Mouse (Mus musculus): ENCODE results near the gene Kctd3. TPM values are rescaled to one million over a fixed set of nuclear protein-coding genes. Genes with fewer than 3 reads are reported as not detected.

The Kctd3 gene
- polyA plus RNA-seq, 1 experiment from 2014 or later, result 53.9 TPM

GRCm38 (mm10) chr1:189001815-189002214 is 5.8 kb downstream of the Kctd3 start:
- H3K9me3 ChIP-seq (ENCODE audit: control insufficient read depth, low read length), result no peaks in the 10 kb centered on the region
- DNase-seq (no peak), ATAC-seq (ENCODE audit: low FRiP score, low TSS enrichment) (no peak)
- no peak overlapping the region for H3K4me2 ChIP-seq (ENCODE audit: low read length)
- no peak overlapping the region for H3K4me3 ChIP-seq (replicated peaks; ENCODE audit: low read depth, low read length)
- H3K9ac ChIP-seq (replicated peaks; ENCODE audit: low read length), result no peak overlapping the region
- H3K27ac ChIP-seq (replicated peaks; ENCODE audit: low read depth, low read length), result no peak overlapping the region
- 93% methylated on average over 12 of the region's 12 CpGs for WGBS
- no peaks in the 10 kb centered on the region for H3K27me3 ChIP-seq (ENCODE audit: control insufficient read depth, insufficient read depth, low read length)
- H3K4me1 ChIP-seq (ENCODE audit: control insufficient read depth, insufficient read depth, low read length), result peaks cover 20% of the 10 kb centered on the region
- H3K36me3 ChIP-seq (ENCODE audit: control insufficient read depth, insufficient read depth, low read length), result peaks cover 36% of the 10 kb centered on the region

- Histone ChIP-seq H3K4me2 (ENCODE audit: low read length) (no peak overlapping the region), H3K9me3 (ENCODE audit: control insufficient read depth, low read length) (no peaks in the 10 kb centered on the region), H3K4me1 (ENCODE audit: control insufficient read depth, insufficient read depth, low read length) (peaks cover 7% of the 10 kb centered on the region; the same call in 1 of the 2 replicates), H3K36me3 (ENCODE audit: control insufficient read depth, insufficient read depth, low read length) (peaks cover 55% of the 10 kb centered on the region), H3K9ac (replicated peaks; ENCODE audit: low read length) (no peak overlapping the region), H3K27me3 (ENCODE audit: control insufficient read depth, insufficient read depth, low read length) (no peaks in the 10 kb centered on the region), H3K4me3 (replicated peaks; ENCODE audit: low read depth, low read length) (no peak overlapping the region), H3K27ac (replicated peaks; ENCODE audit: low read depth, low read length) (no peak overlapping the region)
- 92% methylated on average over 10 of the region's 10 CpGs for WGBS
- no peak for ATAC-seq (ENCODE audit: low FRiP score, low TSS enrichment)
- no peak for DNase-seq
These were observed 7.7 kb downstream of the Kctd3 start for GRCm38 (mm10) chr1:188999981-189000380.

GRCm38 (mm10) chr1:188997921-188998320 is 9.7 kb downstream of the Kctd3 start:
- 96% methylated on average over 3 of the region's 3 CpGs for WGBS
- DNase-seq, result no peak
- no peak overlapping the region for H3K4me2 ChIP-seq (ENCODE audit: low read length)
- H3K36me3 ChIP-seq (ENCODE audit: control insufficient read depth, insufficient read depth, low read length), result peaks cover 61% of the 10 kb centered on the region
- no peak overlapping the region for H3K9ac ChIP-seq (replicated peaks; ENCODE audit: low read length)
- no peaks in the 10 kb centered on the region for H3K27me3 ChIP-seq (ENCODE audit: control insufficient read depth, insufficient read depth, low read length)
- H3K4me1 ChIP-seq (ENCODE audit: control insufficient read depth, insufficient read depth, low read length), result no peaks in the 10 kb centered on the region
- no peak overlapping the region for H3K4me3 ChIP-seq (replicated peaks; ENCODE audit: low read depth, low read length)
- H3K9me3 ChIP-seq (ENCODE audit: control insufficient read depth, low read length), result no peaks in the 10 kb centered on the region
- no peak overlapping the region for H3K27ac ChIP-seq (replicated peaks; ENCODE audit: low read depth, low read length)
- ATAC-seq (ENCODE audit: low FRiP score, low TSS enrichment), result no peak

DNA sequence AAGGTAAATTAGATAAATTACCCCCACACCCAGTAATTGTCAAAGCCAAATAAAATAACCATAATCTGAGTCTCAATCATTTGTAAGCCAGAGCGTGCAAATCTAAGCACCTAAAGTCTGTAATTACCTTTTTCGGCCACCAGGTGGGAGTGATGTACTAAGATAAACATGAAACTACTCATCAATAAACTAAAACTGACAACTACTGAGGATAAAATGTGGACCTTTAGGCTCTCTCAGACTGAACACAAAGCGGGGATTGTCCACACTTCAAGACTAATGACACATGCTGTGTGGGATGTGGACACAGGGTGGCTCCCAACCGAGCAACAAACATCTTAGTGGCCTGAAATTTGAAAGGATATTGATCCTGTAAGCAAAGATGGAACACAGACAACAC is 14.4 kb downstream of the Kctd3 start:
- no peaks in the 10 kb centered on the region for H3K4me1 ChIP-seq (ENCODE audit: control insufficient read depth, insufficient read depth, low read length)
- DNase-seq, result peak; percentile 84
- no peak for ATAC-seq (ENCODE audit: low FRiP score, low TSS enrichment)
- H3K4me2 ChIP-seq (ENCODE audit: low read length), result no peak overlapping the region
- no peak overlapping the region for H3K27ac ChIP-seq (replicated peaks; ENCODE audit: low read depth, low read length)
- H3K9me3 ChIP-seq (ENCODE audit: control insufficient read depth, low read length), result no peaks in the 10 kb centered on the region
- 40% methylated on average over 4 of the region's 4 CpGs for WGBS
- no peak overlapping the region for H3K9ac ChIP-seq (replicated peaks; ENCODE audit: low read length)
- peaks cover 66% of the 10 kb centered on the region for H3K36me3 ChIP-seq (ENCODE audit: control insufficient read depth, insufficient read depth, low read length)
- H3K27me3 ChIP-seq (ENCODE audit: control insufficient read depth, insufficient read depth, low read length), result no peaks in the 10 kb centered on the region
- H3K4me3 ChIP-seq (replicated peaks; ENCODE audit: low read depth, low read length), result no peak overlapping the region

DNA sequence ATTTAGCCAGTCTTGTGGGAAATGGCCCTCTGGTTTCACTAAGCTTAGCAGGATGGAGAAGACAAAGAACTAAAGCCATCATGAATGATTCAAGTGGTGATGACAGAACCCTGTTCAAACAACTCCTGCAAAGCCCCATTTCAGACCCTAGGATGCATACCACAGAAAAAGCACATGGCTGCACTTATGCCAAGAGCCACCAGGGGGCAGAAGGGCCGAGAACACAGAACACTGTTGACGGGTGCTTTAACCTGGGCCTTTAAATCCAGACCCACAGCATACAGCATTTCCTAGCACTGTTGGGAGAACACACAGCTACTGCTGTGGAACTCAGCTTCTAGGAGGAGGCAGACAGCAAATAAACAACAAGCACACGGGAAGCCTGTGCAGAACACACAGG is 27.6 kb downstream of the Kctd3 start:
- H3K27ac ChIP-seq (replicated peaks; ENCODE audit: low read depth, low read length), result no peak overlapping the region
- ATAC-seq (ENCODE audit: low FRiP score, low TSS enrichment), result no peak
- no peak overlapping the region for H3K9ac ChIP-seq (replicated peaks; ENCODE audit: low read length)
- no peaks in the 10 kb centered on the region for H3K9me3 ChIP-seq (ENCODE audit: control insufficient read depth, low read length)
- H3K4me1 ChIP-seq (ENCODE audit: control insufficient read depth, insufficient read depth, low read length), result no peaks in the 10 kb centered on the region
- H3K36me3 ChIP-seq (ENCODE audit: control insufficient read depth, insufficient read depth, low read length), result peaks cover 84% of the 10 kb centered on the region
- H3K4me3 ChIP-seq (replicated peaks; ENCODE audit: low read depth, low read length), result no peak overlapping the region
- no peaks in the 10 kb centered on the region for H3K27me3 ChIP-seq (ENCODE audit: control insufficient read depth, insufficient read depth, low read length)
- WGBS, result 30% methylated on average over 3 of the region's 3 CpGs
- H3K4me2 ChIP-seq (ENCODE audit: low read length), result no peak overlapping the region
- DNase-seq, result peak; percentile 74

- 93% methylated on average over 16 of the region's 16 CpGs for WGBS
- Histone ChIP-seq H3K4me2 (ENCODE audit: low read length) (no peak overlapping the region), H3K9me3 (ENCODE audit: control insufficient read depth, low read length) (no peaks in the 10 kb centered on the region), H3K27me3 (ENCODE audit: control insufficient read depth, insufficient read depth, low read length) (no peaks in the 10 kb centered on the region), H3K27ac (replicated peaks; ENCODE audit: low read depth, low read length) (no peak overlapping the region), H3K36me3 (ENCODE audit: control insufficient read depth, insufficient read depth, low read length) (peaks cover 85% of the 10 kb centered on the region), H3K4me3 (replicated peaks; ENCODE audit: low read depth, low read length) (no peak overlapping the region), H3K9ac (replicated peaks; ENCODE audit: low read length) (no peak overlapping the region), H3K4me1 (ENCODE audit: control insufficient read depth, insufficient read depth, low read length) (no peaks in the 10 kb centered on the region)
- ATAC-seq (ENCODE audit: low FRiP score, low TSS enrichment) (no peak), DNase-seq (no peak)
These were observed 33.7 kb downstream of the Kctd3 start for GRCm38 (mm10) chr1:188973926-188974325.

DNA sequence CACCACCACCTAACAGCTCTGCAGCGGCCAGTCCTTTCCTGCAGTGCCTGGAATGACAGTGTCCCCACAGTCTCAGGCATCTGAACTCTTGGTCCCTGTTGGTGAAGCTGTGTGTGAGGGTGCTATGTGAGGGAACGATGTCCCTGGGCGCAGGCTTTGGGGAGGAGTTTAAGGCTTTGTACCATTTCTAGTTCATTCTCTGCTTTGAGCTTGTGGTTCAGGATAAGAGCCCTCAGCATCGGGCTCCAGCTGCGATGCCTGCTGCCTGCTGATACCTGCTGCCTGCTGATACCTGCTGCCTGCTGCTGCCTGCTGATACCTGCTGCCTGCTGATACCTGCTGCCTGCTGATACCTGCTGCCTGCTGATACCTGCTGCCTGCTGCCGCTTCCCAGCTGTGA is 34.6 kb downstream of the Kctd3 start:
- no peak overlapping the region for H3K4me2 ChIP-seq (ENCODE audit: low read length)
- no peaks in the 10 kb centered on the region for H3K9me3 ChIP-seq (ENCODE audit: control insufficient read depth, low read length)
- WGBS, result 97% methylated on average over 6 of the region's 6 CpGs
- H3K27ac ChIP-seq (replicated peaks; ENCODE audit: low read depth, low read length), result no peak overlapping the region
- no peak overlapping the region for H3K9ac ChIP-seq (replicated peaks; ENCODE audit: low read length)
- H3K4me1 ChIP-seq (ENCODE audit: control insufficient read depth, insufficient read depth, low read length), result no peaks in the 10 kb centered on the region
- ATAC-seq (ENCODE audit: low FRiP score, low TSS enrichment) (no peak), DNase-seq (no peak)
- H3K4me3 ChIP-seq (replicated peaks; ENCODE audit: low read depth, low read length), result no peak overlapping the region
- no peaks in the 10 kb centered on the region for H3K27me3 ChIP-seq (ENCODE audit: control insufficient read depth, insufficient read depth, low read length)
- H3K36me3 ChIP-seq (ENCODE audit: control insufficient read depth, insufficient read depth, low read length), result peaks cover 86% of the 10 kb centered on the region

DNA sequence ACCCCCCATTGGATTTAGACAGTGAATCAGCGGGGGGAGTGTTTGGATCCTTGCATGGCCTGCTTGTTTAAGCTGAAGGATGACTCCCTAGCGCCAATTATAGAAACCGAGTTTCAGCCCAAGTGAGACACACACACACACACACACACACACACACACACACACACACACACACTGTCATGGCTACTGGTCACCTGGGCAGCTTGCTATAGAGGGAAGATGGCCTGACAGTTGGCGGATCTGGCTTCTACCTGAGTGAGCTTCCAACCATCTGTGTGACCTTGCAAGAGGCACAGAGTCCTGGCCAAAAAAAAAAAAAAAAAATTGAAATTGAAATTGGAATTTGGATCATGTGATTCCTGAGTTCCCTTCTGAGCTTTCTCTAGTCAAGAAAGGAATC is 55.1 kb downstream of the Kctd3 start:
- ATAC-seq (ENCODE audit: low FRiP score, low TSS enrichment), result no peak
- no peaks in the 10 kb centered on the region for H3K4me1 ChIP-seq (ENCODE audit: control insufficient read depth, insufficient read depth, low read length)

GRCm38 (mm10) chr1:188951091-188951490 is 56.5 kb downstream of the Kctd3 start:
- no peak for ATAC-seq (ENCODE audit: low FRiP score, low TSS enrichment)
- 92% methylated on average over 6 of the region's 6 CpGs for WGBS

More for the DNA sequence above, 55.1 kb downstream of the Kctd3 start:
- Histone ChIP-seq H3K27ac (replicated peaks; ENCODE audit: low read depth, low read length) (no peak overlapping the region), H3K36me3 (ENCODE audit: control insufficient read depth, insufficient read depth, low read length) (no peaks in the 10 kb centered on the region), H3K9ac (replicated peaks; ENCODE audit: low read length) (no peak overlapping the region), H3K4me3 (replicated peaks; ENCODE audit: low read depth, low read length) (no peak overlapping the region), H3K27me3 (ENCODE audit: control insufficient read depth, insufficient read depth, low read length) (no peaks in the 10 kb centered on the region), H3K9me3 (ENCODE audit: control insufficient read depth, low read length) (no peaks in the 10 kb centered on the region), H3K4me2 (ENCODE audit: low read length) (no peak overlapping the region)
- 93% methylated on average over 4 of the region's 4 CpGs for WGBS
- no peak for DNase-seq

More at GRCm38 (mm10) chr1:188951091-188951490, 56.5 kb downstream of the Kctd3 start:
- no peaks in the 10 kb centered on the region for H3K9me3 ChIP-seq (ENCODE audit: control insufficient read depth, low read length)
- H3K9ac ChIP-seq (replicated peaks; ENCODE audit: low read length), result no peak overlapping the region
- no peak overlapping the region for H3K4me2 ChIP-seq (ENCODE audit: low read length)
- no peaks in the 10 kb centered on the region for H3K27me3 ChIP-seq (ENCODE audit: control insufficient read depth, insufficient read depth, low read length)
- H3K27ac ChIP-seq (replicated peaks; ENCODE audit: low read depth, low read length), result no peak overlapping the region
- DNase-seq, result no peak
- H3K4me1 ChIP-seq (ENCODE audit: control insufficient read depth, insufficient read depth, low read length), result no peaks in the 10 kb centered on the region
- H3K36me3 ChIP-seq (ENCODE audit: control insufficient read depth, insufficient read depth, low read length), result no peaks in the 10 kb centered on the region
- no peak overlapping the region for H3K4me3 ChIP-seq (replicated peaks; ENCODE audit: low read depth, low read length)
